Mouse (Mus musculus) lung, postnatal 14 days (tissue): ENCODE data around the gene Rasl11a.
A peak's percentile ranks its signal among the peaks of the same experiment; 100 is the strongest.
"Not testable (repeated sequence)": the region's sequence is repeated elsewhere in the genome, so short reads cannot be mapped to it uniquely, and the experiment has no call there.

Source experiments
- DNase-seq: peaks from one replicate; pipeline ENCODE4 v3.0.0; 2021

Gene Rasl11a

DNA sequence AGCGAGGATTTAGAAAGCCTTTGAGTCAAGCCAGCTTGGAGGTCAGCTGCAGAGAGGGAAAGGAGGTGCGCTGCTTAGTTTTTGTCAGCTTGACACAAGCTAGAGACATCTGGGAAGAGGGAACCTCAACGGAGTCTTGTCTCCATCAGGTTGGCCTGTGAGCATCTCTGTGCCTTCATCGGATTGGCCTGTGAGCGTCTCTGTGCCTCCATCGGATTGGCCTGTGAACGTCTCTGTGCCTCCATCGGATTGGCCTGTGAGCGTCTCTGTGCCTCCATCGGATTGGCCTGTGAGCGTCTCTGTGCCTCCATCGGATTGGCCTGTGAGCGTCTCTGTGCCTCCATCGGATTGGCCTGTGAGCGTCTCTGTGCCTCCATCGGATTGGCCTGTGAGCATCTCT lies 50.8 kb downstream of the Rasl11a start:
- not testable (repeated sequence) for DNase-seq

DNA sequence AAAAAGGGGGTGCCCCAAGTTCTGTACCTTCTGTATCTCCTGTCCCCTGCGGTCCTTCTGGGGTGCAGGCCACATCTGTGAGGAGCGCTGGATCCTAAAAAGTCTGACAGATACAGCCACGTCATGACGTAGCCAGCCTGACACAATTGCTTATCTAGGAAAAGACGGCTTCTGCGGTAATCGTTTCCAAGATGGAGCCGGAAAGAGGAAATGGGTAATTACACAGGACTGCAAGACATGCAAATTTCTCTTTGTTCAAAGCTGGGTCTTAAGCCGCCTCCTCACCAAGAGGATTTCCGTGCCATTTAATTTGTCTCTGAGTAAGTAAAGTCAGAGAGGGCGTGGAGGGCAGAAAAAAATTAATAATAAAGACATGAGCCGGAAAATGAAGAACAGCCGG lies 52.1 kb downstream of the Rasl11a start:
- peak; percentile 29 for DNase-seq
